Mouse (Mus musculus) embryonic fibroblast, embryonic 13.5 days (primary cell): Measurements from ENCODE around the gene Nwd1.

Experiments used
- CTCF ChIP-seq: IDR thresholded peaks from 2 replicates; pipeline ENCODE4 v1.5.1; 2011; ENCODE audit warnings: mild to moderate bottlenecking, control low read depth, low read length, moderate library complexity, borderline replicate concordance; ENCODE audit not compliant: insufficient read depth
- POLR2A ChIP-seq: IDR thresholded peaks from 2 replicates; pipeline ENCODE4 v1.6.1; 2011; ENCODE audit warnings: low read depth, mild to moderate bottlenecking, control low read depth, low read length, moderate library complexity

- TF ChIP-seq POLR2A (no peak), CTCF (no peak)
These were observed 105.8 kb downstream of the Nwd1 start for GRCm38 (mm10) chr8:72752289-72752688.
